Mouse (Mus musculus): ENCODE results near the gene Pcbd1.
"Not testable (repeated sequence)": the region's sequence is repeated elsewhere in the genome, so short reads cannot be mapped to it uniquely, and the experiment has no call there.

Gene Pcbd1

DNA sequence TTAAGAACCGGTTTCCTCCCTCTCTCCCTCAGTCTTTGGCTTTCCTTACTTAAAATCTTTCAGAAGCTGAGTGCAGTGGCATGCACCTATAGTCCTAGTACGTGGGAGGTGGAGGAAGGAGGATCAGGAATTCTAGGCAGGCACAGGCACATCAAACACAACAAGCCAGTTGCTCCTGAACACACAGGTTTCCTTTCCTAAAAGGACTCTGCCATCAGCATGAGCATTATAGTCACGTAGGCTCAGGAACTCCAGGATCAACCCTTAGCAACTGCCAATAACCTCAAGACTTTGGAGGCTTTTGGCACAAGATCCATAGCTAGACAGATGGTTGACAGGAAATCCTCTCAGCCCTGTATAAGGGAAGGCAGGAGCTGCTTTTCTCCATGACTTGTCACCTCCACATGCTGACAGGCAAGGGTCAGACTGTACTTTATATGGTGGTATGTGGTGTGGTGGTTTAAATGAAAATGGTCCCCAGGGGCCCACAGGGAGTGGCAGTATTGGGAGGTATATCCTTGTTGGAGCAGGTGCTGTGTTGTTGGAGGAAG, 14.5 kb downstream of the Pcbd1 start:
- no peak for DNase-seq (ENCODE audit: low spot score)

DNA sequence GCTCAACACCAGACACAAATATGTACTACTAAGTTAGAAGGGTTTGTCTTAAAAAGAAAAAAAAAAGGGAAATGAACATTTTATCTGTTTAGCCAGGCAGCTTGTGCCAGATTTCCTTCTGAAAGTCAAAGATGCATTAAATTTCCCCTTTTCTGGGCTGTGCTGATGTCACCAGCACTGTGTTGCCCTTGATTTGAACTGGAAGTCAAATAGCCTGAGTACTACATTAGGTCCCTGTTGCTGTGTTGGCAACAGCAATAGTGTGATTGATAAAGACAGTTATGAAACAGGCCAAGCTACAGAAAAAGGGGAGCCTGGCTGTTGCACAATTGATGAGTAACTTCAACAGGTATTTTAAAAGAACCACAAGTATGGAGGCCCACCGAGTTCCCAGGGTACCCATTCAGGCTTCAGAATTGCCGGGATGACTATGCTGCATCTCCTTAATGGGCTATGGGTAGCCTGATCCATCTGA, 25.2 kb downstream of the Pcbd1 start:
- DNase-seq (ENCODE audit: low spot score), result no peak

DNA sequence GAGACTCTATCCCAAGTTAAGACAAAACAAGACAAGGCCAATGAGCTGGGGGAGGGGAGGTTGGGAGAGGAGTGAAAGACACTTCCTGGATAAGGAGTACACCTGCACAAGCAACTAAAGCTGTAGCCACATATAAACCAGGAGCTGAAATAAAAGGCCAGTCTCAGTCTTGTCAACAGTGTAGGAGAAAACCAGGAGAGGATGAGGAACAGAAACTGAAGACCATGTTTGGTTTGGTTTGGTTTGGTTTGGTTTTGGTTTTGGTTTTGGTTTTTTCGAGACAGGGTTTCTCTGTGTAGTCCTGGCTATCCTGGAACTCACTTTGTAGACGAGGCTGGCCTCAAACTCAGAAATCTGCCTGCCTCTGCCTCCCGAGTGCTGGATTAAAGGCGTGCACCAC, 32.6 kb downstream of the Pcbd1 start:
- DNase-seq (ENCODE audit: low spot score), result not testable (repeated sequence)

- no peak for DNase-seq (ENCODE audit: low spot score)
These were observed 34.3 kb downstream of the Pcbd1 start for GRCm38 (mm10) chr10:61123276-61123913.

DNA sequence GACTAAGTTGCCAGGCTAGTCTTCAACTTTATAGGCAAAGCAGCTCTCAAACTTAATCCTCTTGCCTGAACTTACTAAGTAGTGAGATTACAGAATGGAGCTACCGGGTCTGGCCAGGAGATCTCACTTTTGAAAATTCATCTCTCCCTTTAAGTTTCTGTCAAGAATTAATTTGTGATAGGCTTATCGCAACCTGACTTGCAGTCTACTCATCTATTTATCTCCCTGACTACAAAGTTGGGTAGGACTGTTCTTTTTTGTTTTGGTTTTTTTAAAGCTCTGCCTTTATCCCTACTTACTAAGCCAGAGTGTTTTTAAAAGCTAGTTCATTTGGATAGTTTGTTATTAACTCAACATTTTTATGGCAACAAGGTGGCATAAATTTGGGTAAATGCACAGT, 35.3 kb downstream of the Pcbd1 start:
- DNase-seq (ENCODE audit: low spot score), result no peak

DNA sequence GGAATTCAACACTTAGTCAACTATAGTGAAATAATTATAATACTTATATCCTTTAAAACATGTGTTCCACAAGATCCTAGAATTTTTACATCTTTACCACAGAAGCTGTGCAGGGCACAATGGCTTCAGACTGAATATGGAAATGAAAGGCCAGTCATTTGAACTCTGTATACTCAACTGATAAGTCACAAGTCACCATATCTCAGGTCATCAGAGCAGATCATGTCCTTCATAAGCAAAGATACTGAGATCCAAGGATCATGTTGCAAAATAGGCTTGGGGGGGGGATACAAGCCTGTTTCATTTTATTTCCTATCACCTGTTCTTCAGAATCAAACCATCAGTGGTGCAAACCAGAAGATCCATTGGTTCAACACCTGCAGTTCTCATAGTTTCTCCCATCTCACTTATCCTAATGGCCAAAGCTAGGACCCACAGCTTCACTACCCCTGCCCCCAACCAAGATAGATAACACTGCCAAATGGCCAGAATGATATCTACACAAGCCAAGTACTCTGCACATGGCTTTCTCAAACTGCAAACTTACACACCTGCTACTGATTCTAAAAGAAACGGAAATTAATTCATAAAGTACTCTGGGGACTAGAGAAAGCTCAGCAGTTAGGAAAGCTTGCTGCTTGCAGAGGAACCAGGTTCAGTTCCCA, 39.7 kb downstream of the Pcbd1 start:
- DNase-seq (ENCODE audit: low spot score), result no peak

DNA sequence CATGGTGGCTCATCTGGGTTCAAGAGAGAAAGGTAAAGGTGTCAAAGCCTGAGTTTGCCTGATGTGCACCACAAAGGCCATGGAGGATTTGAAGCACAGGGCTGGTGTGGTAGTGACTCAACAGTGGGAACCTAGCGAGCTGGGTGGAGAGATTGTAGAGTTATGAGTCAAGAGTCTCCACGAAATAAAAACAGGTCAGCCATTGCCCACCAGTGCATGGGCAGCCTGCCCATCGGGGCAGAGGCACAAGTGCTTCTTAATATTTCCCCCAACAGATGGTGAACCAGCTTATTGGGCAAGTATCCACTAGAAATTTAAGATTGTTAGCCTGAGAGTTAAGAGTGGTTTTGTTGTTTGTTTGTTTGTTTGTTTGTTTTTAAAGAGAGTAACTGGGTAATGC, 41.8 kb downstream of the Pcbd1 start:
- no peak for DNase-seq (ENCODE audit: low spot score)

DNA sequence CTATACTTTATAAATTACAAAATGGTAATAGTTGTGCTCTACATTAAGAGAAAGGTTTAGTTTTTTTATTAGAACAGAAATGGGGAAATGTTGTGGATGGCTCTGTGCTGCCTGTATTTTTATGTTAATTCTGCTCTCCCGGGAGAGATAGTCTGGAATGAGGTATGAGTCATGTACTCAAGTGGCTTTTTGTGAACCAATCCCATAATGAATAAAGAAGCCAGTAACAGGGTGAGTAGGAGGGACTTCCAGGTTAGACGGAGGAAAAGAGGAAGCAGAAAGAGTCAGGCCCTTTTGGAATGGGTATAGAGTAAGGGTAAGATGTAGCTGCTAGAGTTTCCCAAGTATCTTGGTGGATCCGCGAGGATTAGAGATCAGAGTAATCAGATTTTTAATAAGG, 44.9 kb downstream of the Pcbd1 start:
- no peak for DNase-seq (ENCODE audit: low spot score)

DNA sequence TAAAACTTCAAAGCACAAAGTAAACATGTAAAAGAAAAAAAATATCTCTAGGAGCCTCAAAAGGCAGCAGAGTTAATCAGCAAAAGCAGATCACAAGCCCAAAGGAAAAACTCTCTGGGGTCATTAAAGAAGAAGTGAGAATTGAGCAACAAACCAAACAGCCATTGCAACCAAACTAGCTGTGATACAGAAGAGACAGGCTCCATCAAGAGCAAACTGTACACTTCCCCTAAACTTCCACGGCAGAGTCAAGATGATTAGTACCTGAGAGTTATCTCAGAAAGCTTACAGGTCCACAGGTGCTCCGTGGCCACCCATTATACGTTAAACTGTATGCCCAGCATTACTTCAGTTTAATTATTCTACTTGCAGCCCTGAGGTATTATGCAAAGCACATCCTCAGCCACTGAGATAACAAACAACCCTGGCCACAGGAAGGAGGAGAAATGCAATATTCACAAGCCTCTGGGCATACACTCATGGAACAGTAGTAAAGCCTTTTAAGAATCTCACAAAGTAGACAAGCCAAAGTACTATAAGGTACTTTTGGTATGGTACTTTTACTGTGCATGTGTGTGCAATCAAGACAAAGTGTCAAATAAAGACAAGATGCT, 46.2 kb downstream of the Pcbd1 start:
- no peak for DNase-seq (ENCODE audit: low spot score)

DNA sequence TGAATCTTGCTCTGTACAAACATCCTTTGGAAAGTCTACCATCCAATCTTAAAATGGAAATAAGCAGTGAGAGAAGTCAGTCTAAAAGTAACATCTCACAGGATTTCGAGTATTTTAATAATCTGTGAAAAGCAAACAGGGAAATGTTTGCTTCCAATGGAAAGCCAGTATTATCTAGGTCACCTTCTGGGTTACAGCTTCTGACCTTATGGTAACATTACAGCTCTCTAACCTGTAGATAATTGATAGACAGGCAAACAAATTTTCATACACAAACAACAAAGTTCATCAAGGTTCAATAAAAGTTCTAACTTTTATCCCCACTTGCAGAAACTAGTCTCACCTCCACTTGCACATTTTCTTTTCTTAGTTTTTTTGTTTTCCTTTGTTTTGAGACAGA, 48.4 kb downstream of the Pcbd1 start:
- no peak for DNase-seq (ENCODE audit: low spot score)

DNA sequence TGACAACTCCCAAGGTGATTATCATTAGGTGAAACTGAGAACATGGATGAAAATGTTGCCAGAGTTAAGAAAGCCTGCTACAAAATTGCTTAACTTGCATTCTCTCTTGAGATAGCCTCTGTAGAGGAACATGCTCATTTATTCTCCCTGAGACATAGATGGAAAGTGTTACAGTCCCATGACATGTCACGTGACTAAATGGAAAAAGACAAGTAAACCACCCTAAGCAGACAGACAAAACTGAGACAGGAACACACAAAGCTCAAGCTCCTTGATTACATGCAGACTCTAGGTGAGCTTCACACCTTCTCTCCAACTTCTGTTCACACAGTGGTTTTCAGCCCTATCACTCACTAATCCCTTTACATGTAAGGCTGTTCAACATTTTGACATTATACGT, 54.2 kb downstream of the Pcbd1 start:
- no peak for DNase-seq (ENCODE audit: low spot score)

Measured in layer of hippocampus, adult 9-10 months (tissue).